In genomic region chr13:19072261-19072660, GRCm38 (mm10) we compare ENCODE assay signal across 14 mouse cellular contexts.
DNase-seq lines count a peak whose midpoint lies in the region; ATAC-seq and TF ChIP-seq lines count a peak whose summit lies in the region.
"Had no signal": no experiment of that assay in that cellular context is flagged by ENCODE, and none has a peak within 500 bp of the region (broad histone marks: within the 10 kb centered on the region; RNA-seq: fewer than 3 reads in every experiment).

No protein-coding gene starts in this region.

- intact Hi-C loops in gastrocnemius, postnatal 14 days (cut with DNase I; ENCODE audit: low total_unique reads): no loop called here

- ATAC-seq in activated CD4-positive, CD25-positive, alpha-beta regulatory T cell, adult 4 months: no peak
- ATAC-seq: inflammation-experienced regulatory T-cells, adult 6 months; midbrain, embryonic 16.5 days had no signal

- no peak for TF ChIP-seq CTCF in kidney, adult 2 months (conservative IDR thresholded peaks at IDR 0.05; ENCODE audit: insufficient read depth, insufficient read length, low read depth, low read length)

- no peaks in the 10 kb centered on the region for H3K27me3 ChIP-seq in kidney, adult 2 months (replicated peaks; ENCODE audit: control insufficient read depth, insufficient read depth, low read length)
- H3K27me3 ChIP-seq: heart, embryonic 13.5 days; limb, embryonic 13.5 days had no signal

- H3K27ac ChIP-seq in kidney, adult 2 months (ENCODE audit: insufficient read depth, low read depth, low read length): no peak overlapping the region
- H3K27ac ChIP-seq: heart, embryonic 13.5 days; limb, embryonic 13.5 days; stomach, postnatal 0 days had no signal

- no peak overlapping the region for H3K4me3 ChIP-seq in kidney, adult 2 months (ENCODE audit: insufficient read depth, low read depth, low read length)
- H3K4me3 ChIP-seq: heart, embryonic 13.5 days; limb, embryonic 13.5 days had no signal

- H3K36me3 ChIP-seq in kidney, adult 2 months (ENCODE audit: control insufficient read depth, insufficient read depth, low read length): no peaks in the 10 kb centered on the region
- H3K36me3 ChIP-seq: heart, embryonic 13.5 days; limb, embryonic 13.5 days had no signal

- DNase-seq in kidney, postnatal 14 days: peak; percentile 1
- no peak for DNase-seq in kidney, adult 2 months
- DNase-seq in ES-CJ7 (ENCODE audit: low read depth, low spot score): peak; percentile 27
- DNase-seq in c-Kit-positive CD71-negative TER-119-negative erythroid progenitor cells, embryonic 14.5 days (ENCODE audit: low read depth): peak; percentile 14
- peak; percentile 11 for DNase-seq in induced T-regulatory cell, adult 2 months (ENCODE audit: low read depth)
- no peak for DNase-seq in gastrocnemius, postnatal 14 days
- no peak for DNase-seq in layer of hippocampus, postnatal 14 days (ENCODE audit: low spot score in 2 of 2)
- DNase-seq: cerebellum, postnatal 36 days had no signal

- no peaks in the 10 kb centered on the region for H3K4me1 ChIP-seq in kidney, adult 2 months (ENCODE audit: control insufficient read depth, insufficient read depth, low read length)
- H3K4me1 ChIP-seq: heart, embryonic 13.5 days; limb, embryonic 13.5 days had no signal

- TF ChIP-seq POLR2A in kidney, adult 2 months (IDR thresholded peaks at IDR 0.05; ENCODE audit: low read depth, low read length): no peak

Comparison
In these comparisons a context has a peak if more than half of its experiments do, and no peak if none do; other contexts are left out.
1. DNase-seq: peak in kidney, postnatal 14 days (single experiment), ES-CJ7 (single experiment), c-Kit-positive CD71-negative TER-119-negative erythroid progenitor cells, embryonic 14.5 days (single experiment) and induced T-regulatory cell, adult 2 months (single experiment); none in kidney, adult 2 months (single experiment), gastrocnemius, postnatal 14 days (single experiment) and layer of hippocampus, postnatal 14 days (0 of 2).